Mouse (Mus musculus) forebrain, embryonic 15.5 days (tissue): ENCODE results near the gene Lmnb2. TPM values are rescaled to one million over a fixed set of nuclear protein-coding genes. Genes with fewer than 3 reads are reported as not detected.
A peak's percentile ranks its signal among the peaks of the same experiment; 100 is the strongest.

ENCODE experiments used
- ATAC-seq: fragments of 200-750 bp; cut with Nextera tagmentation; replicated peaks from 2 replicates; pipeline ENCODE4 v1.8.0; 2017; ENCODE audit warnings: mild to moderate bottlenecking, moderate TSS enrichment, moderate library complexity
- H3K27ac ChIP-seq: fragments of 300-500 bp; sonication (generic); replicated peaks from 2 replicates; pipeline ENCODE4 v1.5.1; 2015; ENCODE audit warnings: mild to moderate bottlenecking, inconsistent platforms
- H3K27me3 ChIP-seq: fragments of 300-500 bp; sonication (generic); 2 replicates; pipeline ENCODE4 v1.6.1; 2015; ENCODE audit warnings: inconsistent platforms
- H3K36me3 ChIP-seq: fragments of 300-500 bp; sonication (generic); 2 replicates; pipeline ENCODE4 v1.6.1; 2015; ENCODE audit warnings: mild to moderate bottlenecking, inconsistent platforms
- H3K4me1 ChIP-seq: fragments of 300-500 bp; sonication (generic); 2 replicates; pipeline ENCODE4 v1.6.1; 2015; ENCODE audit warnings: inconsistent platforms
- H3K4me2 ChIP-seq: fragments of 300-500 bp; sonication (generic); replicated peaks from 2 replicates; pipeline ENCODE4 v1.6.1; 2015; ENCODE audit warnings: mild to moderate bottlenecking, inconsistent platforms
- H3K4me3 ChIP-seq: fragments of 300-500 bp; sonication (generic); 2 replicates; pipeline ENCODE4 v1.5.1; 2015; ENCODE audit warnings: mild to moderate bottlenecking, inconsistent platforms
- H3K9ac ChIP-seq: fragments of 300-500 bp; sonication (generic); replicated peaks from 2 replicates; pipeline ENCODE4 v1.6.1; 2015; ENCODE audit warnings: mild to moderate bottlenecking, inconsistent platforms
- H3K9me3 ChIP-seq: fragments of 300-500 bp; sonication (generic); 2 replicates; pipeline ENCODE4 v1.6.1; 2016; ENCODE audit warnings: inconsistent platforms
- WGBS: fragments of 180-500 bp; shearing (Covaris S2); methylation state at CpG from one replicate; pipeline ENCODE4 v1.1.7; 2015; ENCODE audit warnings: mixed read lengths; 5-methylcytosine and 5-hydroxymethylcytosine counted together
- polyA plus RNA-seq: library from polyadenylated mRNA; unstranded; fragments of >200 nt; fragmentation: Nextera tagmentation; extraction: Ambion mirVana; gene quantifications from 2 replicates; pipeline ENCODE4 v1.2.1, GENCODE M21; 2015

Lmnb2 gene
- polyA plus RNA-seq, 1 experiment from 2014 or later = 53.5 TPM

- no peaks in the 10 kb centered on the region for H3K9me3 ChIP-seq
- 0 out of 2 replicates have a peak, but pooled peaks have one; percentile 38 for ATAC-seq
- H3K27me3 ChIP-seq = no peaks in the 10 kb centered on the region
- WGBS = 22% methylated on average over 9 of the region's 9 CpGs
- H3K9ac ChIP-seq = no peak overlapping the region
- peaks cover 6% of the 10 kb centered on the region for H3K4me1 ChIP-seq
- H3K36me3 ChIP-seq = no peaks in the 10 kb centered on the region
- H3K27ac ChIP-seq = no peak overlapping the region
- no peak overlapping the region for H3K4me2 ChIP-seq
- H3K4me3 ChIP-seq = no peak overlapping the region
Observed at GRCm38 (mm10) chr10:80955536-80955935, 37.5 kb upstream of the Lmnb2 start.

- 77% methylated on average over 6 of the region's 6 CpGs for WGBS
- Histone ChIP-seq H3K4me2 (no peak overlapping the region), H3K27me3 (no peaks in the 10 kb centered on the region), H3K9ac (no peak overlapping the region), H3K27ac (no peak overlapping the region), H3K4me3 (no peak overlapping the region), H3K4me1 (peaks cover 6% of the 10 kb centered on the region), H3K9me3 (no peaks in the 10 kb centered on the region), H3K36me3 (no peaks in the 10 kb centered on the region)
- no peak for ATAC-seq
Observed at GRCm38 (mm10) chr10:80954843-80955242, 36.8 kb upstream of the Lmnb2 start.

- Histone ChIP-seq H3K4me1 (peaks cover 6% of the 10 kb centered on the region), H3K27me3 (no peaks in the 10 kb centered on the region), H3K4me3 (no peak overlapping the region), H3K9ac (no peak overlapping the region), H3K9me3 (no peaks in the 10 kb centered on the region), H3K27ac (no peak overlapping the region), H3K4me2 (no peak overlapping the region), H3K36me3 (no peaks in the 10 kb centered on the region)
- ATAC-seq = no peak
- 67% methylated on average over 13 of the region's 13 CpGs for WGBS
Observed at GRCm38 (mm10) chr10:80954415-80954814, 36.4 kb upstream of the Lmnb2 start.

- Histone ChIP-seq H3K27ac (no peak overlapping the region), H3K9ac (no peak overlapping the region), H3K36me3 (no peaks in the 10 kb centered on the region), H3K4me1 (peaks cover 9% of the 10 kb centered on the region), H3K9me3 (no peaks in the 10 kb centered on the region), H3K4me3 (no peak overlapping the region), H3K4me2 (no peak overlapping the region), H3K27me3 (no peaks in the 10 kb centered on the region)
- no peak for ATAC-seq
- 76% methylated on average over 15 of the region's 15 CpGs for WGBS
Observed at GRCm38 (mm10) chr10:80952449-80952848, 34.4 kb upstream of the Lmnb2 start.

DNA sequence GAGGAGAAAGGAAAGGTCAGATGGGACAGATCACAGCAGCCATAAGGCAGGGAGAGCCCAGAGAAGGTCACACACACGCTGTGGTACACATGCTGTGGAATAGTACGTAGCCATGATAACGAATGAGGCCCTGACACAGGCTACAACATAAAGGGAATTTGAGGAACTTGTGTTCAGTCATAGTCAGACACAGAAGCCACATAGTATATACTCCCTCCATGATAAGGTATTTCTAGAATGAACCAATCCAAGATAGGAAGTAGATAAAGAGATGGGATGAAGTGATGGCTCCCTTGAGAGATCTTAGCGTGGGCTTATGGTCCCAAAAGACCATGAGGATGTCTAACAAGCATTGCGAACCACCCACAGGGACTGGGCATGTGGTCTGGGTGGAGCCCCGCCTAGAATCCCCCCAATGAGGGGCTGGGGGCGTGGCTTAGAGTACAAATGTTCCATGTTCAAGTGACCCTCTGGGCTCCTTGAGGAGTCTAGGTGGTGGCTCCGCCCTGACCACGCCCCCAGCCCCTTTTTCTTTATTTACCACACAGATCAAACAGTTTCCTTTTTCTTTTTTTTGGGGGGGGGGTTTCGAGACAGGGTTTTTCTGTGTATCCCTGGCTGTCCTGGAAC is 33.8 kb upstream of the Lmnb2 start:
- no peak overlapping the region for H3K27ac ChIP-seq
- no peaks in the 10 kb centered on the region for H3K9me3 ChIP-seq
- ATAC-seq = no peak
- H3K4me1 ChIP-seq = peaks cover 9% of the 10 kb centered on the region
- H3K36me3 ChIP-seq = no peaks in the 10 kb centered on the region
- H3K4me3 ChIP-seq = no peak overlapping the region
- H3K4me2 ChIP-seq = no peak overlapping the region
- H3K9ac ChIP-seq = no peak overlapping the region
- 77% methylated on average over 10 of the region's 10 CpGs for WGBS
- H3K27me3 ChIP-seq = no peaks in the 10 kb centered on the region

GRCm38 (mm10) chr10:80950314-80950713 is 32.3 kb upstream of the Lmnb2 start:
- Histone ChIP-seq H3K9ac (no peak overlapping the region), H3K4me3 (no peak overlapping the region), H3K27ac (no peak overlapping the region), H3K36me3 (no peaks in the 10 kb centered on the region), H3K9me3 (no peaks in the 10 kb centered on the region), H3K4me1 (0 out of 2 replicates have a peak, but pooled peaks cover 3% of the 10 kb centered on the region), H3K4me2 (no peak overlapping the region), H3K27me3 (no peaks in the 10 kb centered on the region)
- ATAC-seq = no peak
- 31% methylated on average over 5 of the region's 5 CpGs for WGBS

DNA sequence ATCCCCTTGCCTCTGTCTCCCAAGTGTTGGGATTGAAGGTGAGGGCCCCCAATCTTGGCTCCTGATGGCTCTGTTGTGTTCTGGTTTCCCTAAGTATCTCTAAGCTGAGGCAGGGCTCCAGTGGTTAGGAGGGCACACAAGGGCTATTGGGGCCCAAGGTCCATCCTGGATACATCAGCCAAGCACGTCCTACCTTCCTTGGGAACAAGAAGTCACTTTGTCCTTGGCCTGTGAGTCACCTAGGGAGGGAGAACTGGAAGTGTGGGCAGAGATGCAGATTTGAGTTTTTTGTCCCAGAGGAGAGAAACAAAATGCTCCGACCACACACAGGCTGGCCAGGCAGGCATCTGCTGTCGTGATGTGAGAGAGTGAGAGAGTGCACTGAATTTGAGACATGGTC is 31.0 kb upstream of the Lmnb2 start:
- WGBS = 80% methylated on average over 3 of the region's 3 CpGs
- H3K27me3 ChIP-seq = no peaks in the 10 kb centered on the region

GRCm38 (mm10) chr10:80948570-80948969 is 30.5 kb upstream of the Lmnb2 start:
- WGBS = 20% methylated on average over 6 of the region's 6 CpGs
- Histone ChIP-seq H3K9ac (no peak overlapping the region), H3K27me3 (no peaks in the 10 kb centered on the region)

More for the DNA sequence above, 31.0 kb upstream of the Lmnb2 start:
- Histone ChIP-seq H3K4me3 (no peak overlapping the region), H3K36me3 (no peaks in the 10 kb centered on the region), H3K4me2 (no peak overlapping the region), H3K9ac (no peak overlapping the region), H3K4me1 (0 out of 2 replicates have a peak, but pooled peaks cover 3% of the 10 kb centered on the region), H3K27ac (no peak overlapping the region), H3K9me3 (no peaks in the 10 kb centered on the region)
- no peak for ATAC-seq

GRCm38 (mm10) chr10:80947802-80948201 is 29.8 kb upstream of the Lmnb2 start:
- Histone ChIP-seq H3K9me3 (no peaks in the 10 kb centered on the region), H3K36me3 (no peaks in the 10 kb centered on the region), H3K27me3 (no peaks in the 10 kb centered on the region), H3K4me1 (0 out of 2 replicates have a peak, but pooled peaks cover 3% of the 10 kb centered on the region), H3K9ac (no peak overlapping the region), H3K4me3 (no peak overlapping the region), H3K4me2 (no peak overlapping the region), H3K27ac (no peak overlapping the region)
- 42% methylated on average over 2 of the region's 2 CpGs for WGBS
- ATAC-seq = no peak

More at GRCm38 (mm10) chr10:80948570-80948969, 30.5 kb upstream of the Lmnb2 start:
- Histone ChIP-seq H3K4me3 (no peak overlapping the region), H3K4me1 (0 out of 2 replicates have a peak, but pooled peaks cover 3% of the 10 kb centered on the region), H3K27ac (no peak overlapping the region), H3K4me2 (no peak overlapping the region), H3K9me3 (no peaks in the 10 kb centered on the region), H3K36me3 (no peaks in the 10 kb centered on the region)
- no peak for ATAC-seq

DNA sequence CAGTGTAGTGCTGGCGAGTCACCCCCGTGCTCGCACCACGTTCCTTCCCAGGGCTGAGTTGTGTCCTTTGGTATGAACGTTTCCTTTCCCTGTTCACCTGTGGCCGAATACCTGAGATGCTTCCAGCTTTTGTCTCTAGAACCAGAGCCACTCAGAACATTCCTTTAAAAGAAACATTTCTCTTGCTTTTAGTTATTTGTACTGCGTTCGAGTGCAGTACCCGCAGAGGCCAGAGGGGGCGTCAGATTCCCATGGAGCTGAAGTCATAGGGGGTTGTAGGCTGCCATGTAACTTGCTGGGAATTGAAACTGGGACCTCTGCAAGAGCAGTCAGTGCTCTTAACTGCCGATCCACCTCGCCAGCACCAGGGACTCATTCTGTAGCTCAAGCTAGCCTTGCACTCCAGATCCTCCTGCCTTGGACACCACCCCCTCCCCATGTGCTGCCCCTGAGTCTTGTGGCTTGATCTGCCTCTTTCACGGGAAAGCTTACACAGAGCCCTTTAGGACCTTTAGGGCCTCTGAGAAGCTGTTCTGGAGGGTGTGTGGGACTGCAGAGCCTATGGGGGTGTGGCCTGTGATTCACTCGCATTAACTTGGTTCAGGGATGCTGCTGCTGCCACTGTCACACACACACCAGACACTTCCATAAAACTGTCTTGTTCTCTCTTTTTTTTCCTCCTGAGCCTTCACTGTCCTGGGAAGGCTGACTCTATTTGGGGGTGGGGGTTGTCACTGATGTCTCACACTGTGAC is 28.8 kb upstream of the Lmnb2 start:
- no peaks in the 10 kb centered on the region for H3K27me3 ChIP-seq
- no peaks in the 10 kb centered on the region for H3K9me3 ChIP-seq
- no peak overlapping the region for H3K27ac ChIP-seq
- 67% methylated on average over 14 of the region's 14 CpGs for WGBS
- no peaks in the 10 kb centered on the region for H3K36me3 ChIP-seq
- ATAC-seq = no peak
- H3K4me1 ChIP-seq = 0 out of 2 replicates have a peak, but pooled peaks cover 3% of the 10 kb centered on the region
- H3K4me2 ChIP-seq = no peak overlapping the region
- H3K9ac ChIP-seq = no peak overlapping the region
- no peak overlapping the region for H3K4me3 ChIP-seq

- Histone ChIP-seq H3K36me3 (no peaks in the 10 kb centered on the region), H3K4me1 (peaks cover 19% of the 10 kb centered on the region), H3K27ac (no peak overlapping the region), H3K4me2 (no peak overlapping the region), H3K27me3 (no peaks in the 10 kb centered on the region), H3K9ac (no peak overlapping the region), H3K9me3 (no peaks in the 10 kb centered on the region), H3K4me3 (no peak overlapping the region)
- WGBS = 90% methylated on average over 5 of the region's 5 CpGs
- no peak for ATAC-seq
Observed at GRCm38 (mm10) chr10:80944231-80944630, 26.2 kb upstream of the Lmnb2 start.

DNA sequence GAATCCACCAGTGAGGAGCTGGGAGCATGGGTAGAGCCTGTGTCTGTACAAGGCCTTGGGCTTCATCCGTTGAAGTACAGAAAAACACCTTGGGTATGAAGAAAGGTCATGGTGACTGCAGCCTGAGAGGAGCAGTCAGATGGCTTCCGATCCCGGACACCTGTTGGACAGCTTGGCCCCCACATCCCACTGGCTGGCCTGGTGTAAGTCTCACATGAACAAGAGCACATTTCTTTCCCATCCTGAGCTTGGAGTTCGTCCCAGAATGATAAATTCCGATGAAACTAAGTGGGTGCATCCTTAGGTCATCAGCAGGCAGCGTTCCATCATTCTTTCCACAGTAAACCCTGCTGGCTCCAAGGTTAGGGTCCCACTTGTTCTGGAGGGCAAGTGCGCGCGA is 25.7 kb upstream of the Lmnb2 start:
- WGBS = 80% methylated on average over 9 of the region's 9 CpGs
- no peaks in the 10 kb centered on the region for H3K9me3 ChIP-seq
- H3K9ac ChIP-seq = no peak overlapping the region
- no peak for ATAC-seq
- H3K4me2 ChIP-seq = no peak overlapping the region
- H3K4me1 ChIP-seq = peaks cover 23% of the 10 kb centered on the region
- no peaks in the 10 kb centered on the region for H3K27me3 ChIP-seq
- no peak overlapping the region for H3K4me3 ChIP-seq
- no peaks in the 10 kb centered on the region for H3K36me3 ChIP-seq
- no peak overlapping the region for H3K27ac ChIP-seq
